Mouse (Mus musculus): ENCODE measurements around the gene H60b. TPM values are rescaled to one million over a fixed set of nuclear protein-coding genes. Genes with fewer than 3 reads are reported as not detected.

Gene H60b
- polyA plus RNA-seq, 1 experiment from 2014 or later: 1.3 TPM

DNA sequence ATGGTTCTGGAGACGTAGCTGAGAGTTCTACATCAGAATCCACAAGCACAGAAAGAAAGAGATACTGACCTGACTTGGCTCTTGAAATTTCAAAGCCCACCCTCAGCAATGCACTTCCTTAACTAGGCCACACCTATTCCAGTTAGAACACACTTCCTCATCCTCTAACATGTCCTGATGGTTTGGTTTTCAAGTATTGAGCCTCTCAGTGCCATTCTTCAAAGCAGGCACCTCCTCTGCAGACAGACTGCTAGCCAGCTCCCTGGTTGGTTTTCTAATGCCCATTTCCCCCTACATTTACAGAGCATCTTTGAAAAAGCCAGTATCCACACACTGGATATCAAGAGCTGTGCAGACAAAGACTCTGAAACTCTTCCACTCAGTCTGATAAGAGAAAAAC lies 143.3 kb downstream of the H60b start:
- no peak for ATAC-seq (ENCODE audit: borderline replicate concordance, extremely low read depth, low FRiP score, low TSS enrichment)
- Histone ChIP-seq H3K4me3 (no peak overlapping the region), H3K9ac (no peak overlapping the region), H3K9me3 (no peaks in the 10 kb centered on the region), H3K36me3 (no peaks in the 10 kb centered on the region), H3K4me2 (no peak overlapping the region), H3K27ac (no peak overlapping the region), H3K27me3 (no peaks in the 10 kb centered on the region), H3K4me1 (no peaks in the 10 kb centered on the region)
- 68% methylated on average over 1 of the region's 1 CpGs for WGBS

DNA sequence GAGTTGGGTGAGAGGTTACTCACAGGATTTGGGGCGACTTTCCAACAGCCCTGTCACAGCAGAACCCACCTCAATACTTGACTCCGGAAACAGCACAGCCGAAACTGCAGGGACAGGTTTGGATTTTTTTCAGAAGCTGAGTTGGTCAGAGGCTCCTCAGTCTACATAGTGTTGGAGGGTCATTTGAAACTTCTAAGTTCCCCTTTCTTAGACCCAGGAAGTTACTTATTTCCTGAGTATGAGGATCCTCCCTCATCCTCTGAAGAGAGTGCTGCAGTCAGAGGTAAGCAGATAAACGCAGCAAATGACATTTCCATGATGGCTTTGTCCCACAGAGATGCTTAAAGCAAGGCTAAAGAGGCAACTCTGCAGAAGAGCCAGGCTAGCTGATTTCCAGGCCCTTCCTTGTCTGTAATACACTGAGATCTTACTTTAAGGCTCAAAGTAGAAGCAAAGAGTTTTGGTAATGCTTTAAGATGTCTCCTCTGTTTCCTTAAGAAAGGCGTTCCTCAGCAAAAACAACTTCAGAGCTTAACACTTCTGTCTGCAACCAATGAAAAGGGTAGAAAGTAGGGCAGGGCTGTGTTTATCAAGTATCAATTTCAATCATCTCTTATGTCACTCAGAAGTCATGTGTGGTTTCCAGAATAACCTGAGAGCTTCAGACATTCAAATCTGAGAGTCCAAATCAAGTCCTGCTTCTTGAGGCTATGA lies 144.1 kb downstream of the H60b start:
- 65% methylated on average over 5 of the region's 5 CpGs for WGBS
- Histone ChIP-seq H3K4me3 (no peak overlapping the region), H3K4me1 (no peaks in the 10 kb centered on the region), H3K27me3 (no peaks in the 10 kb centered on the region), H3K4me2 (no peak overlapping the region), H3K9me3 (no peaks in the 10 kb centered on the region), H3K27ac (no peak overlapping the region), H3K36me3 (no peaks in the 10 kb centered on the region), H3K9ac (no peak overlapping the region)
- no peak for ATAC-seq (ENCODE audit: borderline replicate concordance, extremely low read depth, low FRiP score, low TSS enrichment)

DNA sequence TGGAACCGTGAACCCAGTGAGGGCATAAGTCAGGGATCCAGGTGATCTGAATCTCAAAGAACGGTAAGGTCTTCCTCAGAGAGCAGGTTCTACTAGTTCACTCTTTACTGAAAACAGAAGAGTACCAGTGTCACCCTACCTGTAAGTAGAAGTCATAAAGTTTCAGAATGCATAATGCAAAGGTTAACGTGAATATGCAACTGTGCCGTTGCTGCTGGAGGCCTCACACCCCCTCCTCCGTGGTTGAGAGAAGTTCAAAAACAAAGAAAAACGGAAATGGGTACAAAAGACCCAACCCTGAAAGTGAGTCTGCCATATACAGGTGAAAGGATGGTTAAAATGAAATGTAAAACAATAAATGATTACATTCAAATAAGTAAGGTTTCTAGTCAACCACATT lies 145.3 kb downstream of the H60b start:
- H3K4me3 ChIP-seq: no peak overlapping the region
- no peak overlapping the region for H3K27ac ChIP-seq
- no peaks in the 10 kb centered on the region for H3K36me3 ChIP-seq
- H3K4me2 ChIP-seq: no peak overlapping the region
- H3K4me1 ChIP-seq: no peaks in the 10 kb centered on the region
- H3K9me3 ChIP-seq: no peaks in the 10 kb centered on the region
- 85% methylated on average over 6 of the region's 6 CpGs for WGBS
- H3K27me3 ChIP-seq: no peaks in the 10 kb centered on the region
- no peak overlapping the region for H3K9ac ChIP-seq
- ATAC-seq (ENCODE audit: borderline replicate concordance, extremely low read depth, low FRiP score, low TSS enrichment): no peak

DNA sequence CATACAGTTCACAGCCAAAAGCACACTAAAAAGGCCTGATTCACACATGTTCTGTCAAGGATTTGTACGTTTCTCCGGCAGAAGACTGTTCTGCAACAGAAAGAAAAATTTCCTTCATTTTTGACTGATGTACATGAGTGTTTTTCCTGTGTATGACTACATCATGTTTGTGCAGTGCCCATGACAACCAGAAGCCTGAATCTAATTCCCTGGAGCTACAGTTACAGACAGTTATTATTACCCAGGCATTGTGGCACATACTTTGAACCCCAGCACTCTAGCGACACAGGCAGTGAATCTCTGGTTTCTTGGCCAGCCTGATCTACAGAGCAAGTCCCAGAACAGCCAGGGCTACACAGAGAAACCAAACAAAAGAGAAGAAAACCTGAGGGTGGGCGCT lies 147.4 kb downstream of the H60b start:
- Histone ChIP-seq H3K27ac (no peak overlapping the region), H3K9ac (no peak overlapping the region), H3K9me3 (no peaks in the 10 kb centered on the region), H3K36me3 (no peaks in the 10 kb centered on the region), H3K4me3 (no peak overlapping the region), H3K4me1 (no peaks in the 10 kb centered on the region), H3K4me2 (no peak overlapping the region), H3K27me3 (no peaks in the 10 kb centered on the region)
- WGBS: 75% methylated on average over 4 of the region's 4 CpGs
- no peak for ATAC-seq (ENCODE audit: borderline replicate concordance, extremely low read depth, low FRiP score, low TSS enrichment)

DNA sequence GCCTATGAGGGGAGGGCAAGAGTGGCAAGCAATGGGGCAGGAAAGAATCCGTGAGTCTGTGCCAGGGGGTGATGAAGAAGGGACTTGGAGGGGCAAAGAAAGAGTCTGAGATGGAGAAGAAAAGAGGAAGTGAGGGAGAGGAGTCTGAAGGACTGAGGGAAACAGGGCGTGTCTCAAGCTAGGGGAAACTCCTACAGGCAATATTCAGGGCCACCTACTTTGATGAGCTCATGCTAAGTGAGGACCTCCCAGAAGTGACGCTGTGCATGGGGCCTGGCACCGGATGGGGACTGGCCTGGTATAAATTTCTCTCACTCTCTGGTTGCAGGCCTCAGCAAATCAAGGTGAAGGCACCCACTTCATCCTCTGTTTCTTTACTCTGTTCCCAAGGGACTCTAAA lies 148.1 kb downstream of the H60b start:
- Histone ChIP-seq H3K4me3 (no peak overlapping the region), H3K9me3 (no peaks in the 10 kb centered on the region), H3K27ac (no peak overlapping the region), H3K36me3 (no peaks in the 10 kb centered on the region), H3K4me2 (no peak overlapping the region), H3K4me1 (no peaks in the 10 kb centered on the region), H3K27me3 (no peaks in the 10 kb centered on the region), H3K9ac (no peak overlapping the region)
- WGBS: 53% methylated on average over 4 of the region's 4 CpGs
- ATAC-seq (ENCODE audit: borderline replicate concordance, extremely low read depth, low FRiP score, low TSS enrichment): no peak

DNA sequence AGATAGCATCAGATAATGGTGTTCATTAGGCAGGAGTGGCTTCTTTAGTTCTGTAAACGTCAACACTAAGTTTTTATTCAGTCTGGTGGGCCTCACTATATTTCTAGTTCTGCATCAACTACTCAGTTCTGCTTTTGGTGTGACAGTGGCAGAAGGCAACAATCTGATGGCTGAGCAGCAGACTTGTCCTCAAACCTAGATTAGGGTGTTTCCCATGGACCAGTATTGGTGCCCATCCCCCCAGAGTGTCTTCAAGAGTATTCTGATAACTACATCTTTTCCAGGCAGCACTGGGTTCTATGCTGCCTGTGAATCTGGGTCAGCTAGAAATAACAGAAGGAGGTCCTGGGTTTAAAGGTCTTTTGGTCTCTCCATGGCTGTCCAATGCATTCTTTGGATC lies 149.8 kb downstream of the H60b start:
- H3K27me3 ChIP-seq: no peaks in the 10 kb centered on the region
- ATAC-seq (ENCODE audit: borderline replicate concordance, extremely low read depth, low FRiP score, low TSS enrichment): no peak

DNA sequence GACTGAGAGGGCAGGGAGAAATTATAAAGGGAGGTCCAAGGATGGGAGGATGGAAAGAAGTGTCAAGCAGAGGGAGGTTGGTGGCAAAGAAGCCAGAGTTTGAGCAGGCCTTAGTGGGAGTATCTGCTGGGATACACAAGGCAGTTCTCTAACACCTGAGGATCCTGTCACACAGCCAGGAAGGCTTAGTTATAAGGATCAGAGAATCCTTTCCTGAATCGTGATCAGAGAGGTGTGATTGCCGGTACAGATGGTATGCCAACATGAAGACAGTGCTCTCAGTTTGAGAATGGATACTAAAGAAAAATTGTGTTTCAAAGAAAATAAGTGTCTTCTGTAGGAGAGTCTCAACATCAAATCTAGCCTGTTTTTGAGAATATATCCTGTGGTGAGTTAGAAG lies 164.5 kb downstream of the H60b start:
- no peak overlapping the region for H3K4me3 ChIP-seq
- no peak overlapping the region for H3K4me2 ChIP-seq
- no peaks in the 10 kb centered on the region for H3K4me1 ChIP-seq
- 83% methylated on average over 2 of the region's 2 CpGs for WGBS
- H3K9me3 ChIP-seq: no peaks in the 10 kb centered on the region
- H3K27me3 ChIP-seq: no peaks in the 10 kb centered on the region
- H3K9ac ChIP-seq: no peak overlapping the region
- ATAC-seq (ENCODE audit: borderline replicate concordance, extremely low read depth, low FRiP score, low TSS enrichment): no peak
- no peak overlapping the region for H3K27ac ChIP-seq
- no peaks in the 10 kb centered on the region for H3K36me3 ChIP-seq

More for the DNA sequence above, 149.8 kb downstream of the H60b start:
- Histone ChIP-seq H3K27ac (no peak overlapping the region), H3K4me2 (no peak overlapping the region), H3K4me3 (no peak overlapping the region), H3K36me3 (no peaks in the 10 kb centered on the region), H3K4me1 (no peaks in the 10 kb centered on the region), H3K9ac (no peak overlapping the region), H3K9me3 (no peaks in the 10 kb centered on the region)
- WGBS: 67% methylated on average over 1 of the region's 1 CpGs

Other genes starting within 250 kb of the H60b start
- not detected in 2 replicates for gene 4930444G20Rik, start 90.5 kb upstream of the H60b start, polyA plus RNA-seq (2015; fragmentation: Nextera tagmentation; extraction: Ambion mirVana)
- gene E030030I06Rik, start 9.3 kb upstream of the H60b start, polyA plus RNA-seq (2015; fragmentation: Nextera tagmentation; extraction: Ambion mirVana): 18.5 and 23.1 TPM in 2 replicates
- gene Raet1e, start within 50 bp of the H60b start, polyA plus RNA-seq (2015; fragmentation: Nextera tagmentation; extraction: Ambion mirVana): 8.0 and 10.7 TPM in 2 replicates
- 11.2 and 13.0 TPM in 2 replicates for gene Raet1d, start 202.0 kb downstream of the H60b start, polyA plus RNA-seq (2015; fragmentation: Nextera tagmentation; extraction: Ambion mirVana)